Mouse (Mus musculus) cortical plate, adult 2 months (tissue): ENCODE measurements at regions not wholly inside any gene's neighbourhood (a gene's known extent, or its start where the extent isn't known, plus 50 kb on each side); places are given as distances from the start of the nearest gene placed in this dataset.

Source experiments
- CTCF ChIP-seq: fragments of 200-500 bp; IDR thresholded peaks from 2 replicates; pipeline ENCODE4 v1.5.1; 2011; ENCODE audit warnings: mild to moderate bottlenecking, control low read depth, low read length; ENCODE audit not compliant: insufficient read depth; ENCODE audit errors: extremely low read depth
- POLR2A ChIP-seq: fragments of 200-500 bp; IDR thresholded peaks from 2 replicates; pipeline ENCODE4 v1.6.1; 2011; ENCODE audit warnings: mild to moderate bottlenecking, low read length, control low read depth; ENCODE audit not compliant: insufficient read depth; ENCODE audit errors: extremely low read depth

DNA sequence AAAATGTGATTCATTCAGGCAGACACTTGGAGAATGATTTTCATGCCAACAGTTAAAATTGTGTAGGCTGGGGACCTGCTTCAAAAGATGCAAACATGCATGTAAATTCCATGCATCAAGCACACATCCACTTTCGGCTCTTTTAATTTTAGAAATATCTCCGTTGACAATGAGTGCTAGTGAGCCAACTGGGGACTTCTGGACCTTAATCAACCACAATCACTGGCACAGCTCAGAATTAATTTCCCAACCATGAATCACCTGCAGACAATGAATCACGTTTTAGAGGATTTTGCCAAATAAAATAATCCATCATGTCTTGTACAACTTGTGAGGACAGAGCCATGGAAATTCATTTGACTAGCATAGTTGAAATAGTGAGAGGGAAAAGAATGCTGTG, 667.8 kb downstream of the Mecom start:
- TF ChIP-seq CTCF, result no peak
- no peak for TF ChIP-seq POLR2A
